Mouse (Mus musculus): ENCODE measurements at regions not wholly inside any gene's neighbourhood (a gene's known extent, or its start where the extent isn't known, plus 50 kb on each side); places are given as distances from the start of the nearest gene placed in this dataset.

GRCm38 (mm10) chrX:134890583-134890982 is 74.0 kb downstream of the Nxf2 start:
- DNase-seq (ENCODE audit: low spot score), result no peak

DNA sequence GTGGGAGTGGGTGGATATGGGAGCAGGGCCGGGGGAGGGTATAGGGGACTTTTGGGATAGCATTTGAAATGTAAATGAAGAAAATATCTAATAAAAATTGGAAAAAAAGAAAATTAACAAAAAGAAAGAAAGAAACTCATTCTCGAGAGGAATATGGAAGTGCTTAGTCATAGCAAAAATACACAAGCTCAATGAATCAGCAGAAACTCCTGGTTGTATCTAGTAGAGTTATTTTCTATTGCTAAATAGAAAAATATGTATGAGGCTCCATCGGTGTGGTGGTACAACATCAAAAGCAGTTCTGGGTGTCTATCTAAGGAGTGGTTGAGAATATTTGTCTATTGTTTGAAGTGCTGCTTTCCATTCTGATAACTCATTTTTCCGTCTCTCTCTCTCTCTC is 74.9 kb downstream of the Nxf2 start:
- DNase-seq (ENCODE audit: low spot score), result no peak

GRCm38 (mm10) chrX:134882334-134882733 is 73.3 kb upstream of the Armcx2 start:
- no peak for DNase-seq (ENCODE audit: low spot score)

GRCm38 (mm10) chrX:134879877-134880276 is 70.9 kb upstream of the Armcx2 start:
- no peak for DNase-seq (ENCODE audit: low spot score)

DNA sequence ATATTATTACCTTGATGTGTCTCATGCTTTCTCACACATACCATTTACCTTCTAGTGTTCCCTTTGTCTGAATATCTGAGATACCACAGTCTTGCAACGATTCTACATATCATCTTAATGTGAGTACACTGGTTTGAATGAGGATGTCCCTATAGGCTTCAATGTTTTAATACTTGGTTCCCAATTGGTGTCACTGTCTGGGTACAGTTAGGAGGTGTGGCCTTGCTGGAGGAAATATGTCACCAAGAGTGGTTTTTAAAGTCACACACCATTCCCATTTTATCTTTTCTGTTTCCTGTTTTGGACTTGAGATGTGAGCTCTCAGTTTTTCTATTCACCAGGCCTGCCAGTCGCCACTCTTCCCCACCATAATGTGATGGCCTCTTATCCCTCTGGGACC is 69.8 kb upstream of the Armcx2 start:
- no peak for DNase-seq (ENCODE audit: low spot score)

DNA sequence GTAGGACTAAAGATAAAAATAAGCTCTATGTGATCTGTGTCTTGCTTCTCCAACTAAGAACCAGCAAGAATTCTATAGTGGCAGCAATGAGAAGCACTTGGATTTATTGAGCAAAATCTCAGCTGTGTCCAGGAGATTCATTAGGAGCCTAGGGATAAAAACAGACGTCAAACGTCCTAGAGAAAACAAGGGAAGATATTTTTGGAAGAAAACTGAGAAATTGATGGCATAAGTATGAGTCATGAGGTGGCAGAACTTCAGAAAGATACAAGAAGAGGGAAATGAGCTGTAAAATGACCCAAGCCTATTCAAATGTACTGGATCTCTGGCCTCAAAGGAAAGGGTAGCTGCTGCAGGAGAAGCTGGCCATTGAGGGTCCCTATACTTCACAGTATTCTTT is 65.7 kb upstream of the Armcx2 start:
- peak; percentile 5 for DNase-seq (ENCODE audit: low spot score)

DNA sequence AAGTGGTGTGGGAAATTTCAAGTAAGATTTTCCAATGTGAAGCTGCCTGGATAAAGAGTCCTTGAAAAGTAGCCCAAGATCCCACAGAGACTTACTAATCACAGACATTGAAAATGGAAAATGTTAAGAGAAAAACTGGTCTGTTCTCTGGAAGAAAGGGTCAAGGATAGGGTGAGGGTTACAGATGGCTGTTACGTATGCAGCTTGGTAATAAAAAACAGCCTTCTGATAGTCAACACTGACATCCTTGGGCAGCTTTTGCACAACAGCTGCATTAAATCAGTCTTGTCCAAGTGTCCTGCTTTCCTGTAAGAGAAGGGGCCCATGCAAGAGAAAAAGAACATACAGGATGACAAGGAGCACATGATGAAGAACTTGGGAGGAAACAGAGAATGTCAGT is 64.6 kb upstream of the Armcx2 start:
- no peak for DNase-seq (ENCODE audit: low spot score)

- DNase-seq (ENCODE audit: low spot score), result no peak
These were observed 52.6 kb upstream of the Armcx2 start for GRCm38 (mm10) chrX:134861641-134862040.

All from adipocyte (in vitro differentiated cells).